Mouse (Mus musculus) thymus, adult 2 months (tissue): ENCODE data around the gene Atp6v0d1.

Experiments used
- CTCF ChIP-seq: fragments of 200-500 bp; IDR thresholded peaks from 2 replicates; pipeline ENCODE4 v1.5.1; 2012; ENCODE audit warnings: mild to moderate bottlenecking, control low read depth, low read length, moderate library complexity, borderline replicate concordance; ENCODE audit not compliant: control insufficient read depth, poor library complexity, insufficient read depth; ENCODE audit errors: extremely low read depth
- POLR2A ChIP-seq: fragments of 200-500 bp; IDR thresholded peaks from 2 replicates; pipeline ENCODE4 v1.6.1; 2012; ENCODE audit warnings: mild to moderate bottlenecking, low read length, control low read depth, moderate library complexity; ENCODE audit not compliant: control insufficient read depth, poor library complexity, insufficient read depth; ENCODE audit errors: extremely low read depth

DNA sequence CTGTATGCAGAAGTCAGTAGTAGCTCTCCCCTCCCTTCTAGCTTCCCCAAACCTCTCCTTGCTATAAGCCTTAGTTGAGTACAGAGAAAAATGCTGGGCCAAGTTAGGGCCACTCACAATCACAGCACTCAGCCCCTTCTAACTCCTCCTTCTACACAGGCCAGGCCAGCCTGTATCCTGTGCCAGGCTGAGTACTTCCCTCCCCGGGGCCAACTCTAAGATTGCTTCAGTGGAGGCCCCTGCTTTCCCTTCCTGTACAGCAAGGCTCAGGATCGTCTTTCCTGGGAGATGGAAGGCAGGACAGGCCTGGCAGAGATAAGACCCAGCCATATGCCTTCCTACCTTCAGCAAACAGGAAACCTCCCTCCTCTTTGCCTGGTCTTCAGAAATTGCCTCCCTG lies 32.4 kb downstream of the Atp6v0d1 start:
- TF ChIP-seq CTCF (no peak), POLR2A (no peak)
